ENCODE assay signal across 20 mouse cellular contexts in the genomic region with DNA sequence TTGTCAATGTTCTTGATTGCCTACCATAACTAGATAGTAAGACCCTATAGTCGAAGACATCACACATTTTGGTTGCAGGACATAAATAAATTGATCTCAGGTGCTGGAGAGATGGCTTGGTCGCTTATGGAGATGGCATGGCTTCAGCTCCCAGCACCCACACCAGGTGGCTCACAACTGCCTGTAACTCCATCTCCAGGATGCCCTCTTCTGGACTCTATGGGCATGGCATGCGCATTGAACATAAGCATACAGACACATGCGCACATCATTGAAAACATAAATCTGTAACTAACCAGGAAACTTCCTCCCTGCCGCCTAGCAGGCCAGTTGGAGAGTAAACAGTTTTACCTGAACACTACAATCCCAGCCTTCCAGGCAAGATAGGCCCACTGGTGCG.
DNase-seq lines count a peak whose midpoint lies in the region; ATAC-seq and TF ChIP-seq lines count a peak whose summit lies in the region.
"Had no signal": no experiment of that assay in that cellular context is flagged by ENCODE, and none has a peak within 500 bp of the region (broad histone marks: within the 10 kb centered on the region; RNA-seq: fewer than 3 reads in every experiment).

No protein-coding gene starts in this region.

- H3K9ac ChIP-seq in forebrain, postnatal 0 days: no peak overlapping the region
- no peak overlapping the region for H3K9ac ChIP-seq in forebrain, embryonic 12.5 days
- no peak overlapping the region for H3K9ac ChIP-seq in MEL (ENCODE audit: control insufficient read depth, low read depth, low read length, poor library complexity, severe bottlenecking)
- H3K9ac ChIP-seq: hindbrain, embryonic 15.5 days; intestine, embryonic 15.5 days; lung, embryonic 15.5 days had no signal

- no peaks in the 10 kb centered on the region for H3K9me3 ChIP-seq in forebrain, postnatal 0 days (ENCODE audit: low read length)
- H3K9me3 ChIP-seq in forebrain, embryonic 12.5 days: no peaks in the 10 kb centered on the region
- H3K9me3 ChIP-seq in MEL (replicated peaks; ENCODE audit: insufficient read depth, low read length): no peaks in the 10 kb centered on the region
- H3K9me3 ChIP-seq: hindbrain, embryonic 15.5 days; intestine, embryonic 15.5 days; lung, embryonic 15.5 days had no signal

- H3K4me1 ChIP-seq in forebrain, postnatal 0 days (ENCODE audit: insufficient read depth): peaks cover 17% of the 10 kb centered on the region
- peaks cover 53% of the 10 kb centered on the region for H3K4me1 ChIP-seq in forebrain, embryonic 12.5 days
- H3K4me1 ChIP-seq in MEL (ENCODE audit: control insufficient read depth in 1 of 2, insufficient read depth in 2 of 2, low read length in 2 of 2): no peaks in the 10 kb centered on the region
- H3K4me1 ChIP-seq: intestine, embryonic 15.5 days; lung, embryonic 15.5 days had no signal

- 92% methylated on average over 6 of the region's 6 CpGs for WGBS in forebrain, postnatal 0 days
- 90% methylated on average over 6 of the region's 6 CpGs for WGBS in forebrain, embryonic 12.5 days

- peak; percentile 8 for TF ChIP-seq RAD21 in MEL (IDR thresholded peaks at IDR 0.05; ENCODE audit: low read depth, low read length)

- ATAC-seq in forebrain, postnatal 0 days: no peak
- no peak for ATAC-seq in forebrain, embryonic 12.5 days (ENCODE audit: low FRiP score)
- no peak for ATAC-seq in erythroid progenitor cell, adult 5-6 weeks (replicated peaks; ENCODE audit: low FRiP score, poor library complexity, severe bottlenecking)
- ATAC-seq: CD4-positive, CD25-positive, alpha-beta regulatory T cell, adult 4 months; intestine, embryonic 15.5 days had no signal

- TF ChIP-seq EP300 in MEL (IDR thresholded peaks at IDR 0.05; ENCODE audit: low read depth in 1 of 2, low read length in 2 of 2): no peak

- no peak overlapping the region for H3K4me3 ChIP-seq in forebrain, postnatal 0 days (ENCODE audit: low read depth, low read length)
- no peak overlapping the region for H3K4me3 ChIP-seq in forebrain, embryonic 12.5 days (replicated peaks)
- no peak overlapping the region for H3K4me3 ChIP-seq in left cerebral cortex, adult 2 months
- no peak overlapping the region for H3K4me3 ChIP-seq in MEL (ENCODE audit: control insufficient read depth in 1 of 2, insufficient read depth in 1 of 2, low read depth in 2 of 2, low read length in 2 of 2)
- H3K4me3 ChIP-seq: embryonic facial prominence, embryonic 10.5 days; forebrain, embryonic 10.5 days; hindbrain, embryonic 15.5 days; intestine, embryonic 15.5 days; lung, embryonic 15.5 days had no signal

- no peaks in the 10 kb centered on the region for H3K36me3 ChIP-seq in forebrain, postnatal 0 days (ENCODE audit: insufficient read depth)
- H3K36me3 ChIP-seq in forebrain, embryonic 12.5 days (replicated peaks): no peaks in the 10 kb centered on the region
- no peaks in the 10 kb centered on the region for H3K36me3 ChIP-seq in MEL (ENCODE audit: control insufficient read depth in 1 of 2, insufficient read depth in 2 of 2, low read length in 2 of 2)
- H3K36me3 ChIP-seq: embryonic facial prominence, embryonic 10.5 days; forebrain, embryonic 10.5 days; hindbrain, embryonic 15.5 days; intestine, embryonic 15.5 days; lung, embryonic 15.5 days had no signal

- no peak overlapping the region for H3K4me2 ChIP-seq in forebrain, postnatal 0 days (ENCODE audit: low read depth)
- H3K4me2 ChIP-seq in forebrain, embryonic 12.5 days: no peak overlapping the region
- H3K4me2 ChIP-seq: hindbrain, embryonic 15.5 days; intestine, embryonic 15.5 days; lung, embryonic 15.5 days had no signal

- H3K79me2 ChIP-seq in MEL (ENCODE audit: control insufficient read depth, insufficient read depth, low read length, poor library complexity): no peaks in the 10 kb centered on the region

- peak; percentile 17; the same call in 1 of the 2 replicates for TF ChIP-seq CTCF in forebrain, postnatal 0 days (IDR thresholded peaks at IDR 0.05; ENCODE audit: low read depth)
- TF ChIP-seq CTCF in left cerebral cortex, adult 2 months (IDR thresholded peaks at IDR 0.05): peak; percentile 24
- TF ChIP-seq CTCF in MEL (IDR thresholded peaks at IDR 0.05 in 2 of 3, conservative IDR thresholded peaks at IDR 0.05 in 1 of 3; ENCODE audit: control insufficient read depth in 1 of 3, insufficient read depth in 1 of 3, low read depth in 2 of 3, low read length in 3 of 3, poor library complexity in 1 of 3, severe bottlenecking in 1 of 3): peak; percentile 30 to 48 (median 37)

- no peaks in the 10 kb centered on the region for H3K27me3 ChIP-seq in forebrain, postnatal 0 days (ENCODE audit: insufficient read depth, low read length)
- H3K27me3 ChIP-seq in forebrain, embryonic 12.5 days: no peaks in the 10 kb centered on the region
- no peaks in the 10 kb centered on the region for H3K27me3 ChIP-seq in MEL (ENCODE audit: control insufficient read depth in 1 of 2, insufficient read depth in 2 of 2, low read length in 2 of 2)
- H3K27me3 ChIP-seq: hindbrain, embryonic 15.5 days; intestine, embryonic 15.5 days; lung, embryonic 15.5 days had no signal

- no peak for DNase-seq in forebrain, postnatal 0 days
- DNase-seq in left cerebral cortex, adult 2 months (ENCODE audit: extremely low spot score in 1 of 2, low spot score in 2 of 2): no peak
- DNase-seq in left cerebral cortex, postnatal 4 days: no peak
- DNase-seq in 416B (ENCODE audit: low read depth) (peak; percentile 20), MEL (ENCODE audit: low read depth, low spot score) (peak; percentile 6)
- no peak for DNase-seq in frontal cortex, postnatal 10 days (ENCODE audit: low spot score in 2 of 2)
- DNase-seq: cerebellum, adult 11-12 months; cerebellum, postnatal 10 days; gastrocnemius, postnatal 36 days; heart, postnatal 4 days; lung, postnatal 4 days; right cerebral cortex, postnatal 14 days had no signal

- intact Hi-C loops in left cerebral cortex, adult 2 months (cut with DNase I): no loop called here
- intact Hi-C loops in left cerebral cortex, postnatal 4 days (cut with DNase I): no loop called here

- TF ChIP-seq POLR2A in MEL (IDR thresholded peaks at IDR 0.05; ENCODE audit: control insufficient read depth in 1 of 2, insufficient read depth in 1 of 2, low read depth in 1 of 2, low read length in 2 of 2, poor library complexity in 1 of 2): no peak

- H3K27ac ChIP-seq in forebrain, postnatal 0 days (ENCODE audit: low read depth, low read length): no peak overlapping the region
- no peak overlapping the region for H3K27ac ChIP-seq in forebrain, embryonic 12.5 days
- H3K27ac ChIP-seq in left cerebral cortex, adult 2 months: no peak overlapping the region
- no peak overlapping the region for H3K27ac ChIP-seq in MEL (ENCODE audit: control insufficient read depth, low read depth, low read length)
- H3K27ac ChIP-seq: embryonic facial prominence, embryonic 10.5 days; forebrain, embryonic 10.5 days; hindbrain, embryonic 15.5 days; intestine, embryonic 15.5 days; lung, embryonic 15.5 days had no signal

TF ChIP-seq in MEL, 35 proteins besides CTCF, POLR2A, EP300 and RAD21:
- TF ChIP-seq ZKSCAN1 (IDR thresholded peaks at IDR 0.05; ENCODE audit: low read depth, low read length): no peak
- TF ChIP-seq TCF12 (IDR thresholded peaks at IDR 0.05; ENCODE audit: low read depth, low read length): no peak
- TF ChIP-seq POLR2AphosphoS5 (IDR thresholded peaks at IDR 0.05; ENCODE audit: borderline replicate concordance, low read depth, low read length): no peak
- no peak for TF ChIP-seq KAT2A (conservative IDR thresholded peaks at IDR 0.05; ENCODE audit: low read depth, low read length)
- TF ChIP-seq ZC3H11A (IDR thresholded peaks at IDR 0.05; ENCODE audit: low read depth, low read length): 0 out of 2 replicates have a peak, but pooled peaks have one; percentile 18
- TF ChIP-seq RCOR1 (IDR thresholded peaks at IDR 0.05; ENCODE audit: low read depth, low read length): no peak
- peak; percentile 47 for TF ChIP-seq SMC3 (IDR thresholded peaks at IDR 0.05; ENCODE audit: low read depth, low read length)
- TF ChIP-seq BHLHE40 (IDR thresholded peaks at IDR 0.05; ENCODE audit: borderline replicate concordance, low read depth, low read length): no peak
- TF ChIP-seq MYC (IDR thresholded peaks at IDR 0.05; ENCODE audit: low read depth, low read length): no peak
- no peak for TF ChIP-seq HCFC1 (IDR thresholded peaks at IDR 0.05; ENCODE audit: low read depth, low read length)
- TF ChIP-seq UBTF (IDR thresholded peaks at IDR 0.05; ENCODE audit: borderline replicate concordance, insufficient read depth, low read depth, low read length): no peak

Comparison
In these comparisons a context has a peak if more than half of its experiments do, and no peak if none do; other contexts are left out.
1. DNase-seq: peak in 416B (single experiment) and MEL (single experiment); none in forebrain, postnatal 0 days (single experiment), left cerebral cortex, adult 2 months (0 of 2), left cerebral cortex, postnatal 4 days (single experiment) and frontal cortex, postnatal 10 days (0 of 2).
2. Peak in every context shown above with its lines, with median percentiles within 50 percentile points of each other: CTCF ChIP-seq.